Comparison of ENCODE assay signal across 12 mouse cellular contexts in the genomic region with DNA sequence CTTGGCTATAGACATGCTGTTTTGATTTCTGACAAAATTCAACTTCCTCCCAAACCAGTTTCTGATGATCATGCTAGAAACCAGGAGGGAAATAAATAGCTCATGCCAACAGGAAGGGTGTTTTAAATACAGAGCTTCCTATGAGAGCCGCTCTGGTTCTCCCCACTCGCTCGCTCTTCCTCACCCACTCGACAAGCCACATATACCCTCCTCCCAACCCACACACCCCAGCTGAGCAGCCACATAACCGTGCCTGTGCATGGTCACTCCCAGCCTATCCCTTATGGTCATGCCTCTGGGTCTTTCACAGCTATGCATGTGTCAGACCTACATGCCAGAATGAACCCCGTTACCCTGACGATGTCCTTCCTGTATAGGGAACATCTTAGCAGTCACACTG. TPM values are rescaled to one million over a fixed set of nuclear protein-coding genes. Genes with fewer than 3 reads are reported as not detected.
DNase-seq lines count a peak whose midpoint lies in the region; ATAC-seq and TF ChIP-seq lines count a peak whose summit lies in the region.
"Had no signal": no experiment of that assay in that cellular context is flagged by ENCODE, and none has a peak within 500 bp of the region (broad histone marks: within the 10 kb centered on the region; RNA-seq: fewer than 3 reads in every experiment).

No protein-coding gene starts in this region.

- no peak overlapping the region for H3K4me3 ChIP-seq in heart, embryonic 14.5 days (ENCODE audit: control insufficient read depth in 1 of 2, insufficient read depth in 1 of 2, low read depth in 1 of 2, low read length in 2 of 2)
- H3K4me3 ChIP-seq in lung, embryonic 15.5 days = no peak overlapping the region
- no peak overlapping the region for H3K4me3 ChIP-seq in lung, adult 2 months (replicated peaks; ENCODE audit: extremely low read depth, low read depth, low read length)
- H3K4me3 ChIP-seq in liver, embryonic 16.5 days (ENCODE audit: low read depth, low read length) = no peak overlapping the region

- H3K27me3 ChIP-seq in heart, embryonic 14.5 days (ENCODE audit: control insufficient read depth, insufficient read depth, low read length) = no peaks in the 10 kb centered on the region
- H3K27me3 ChIP-seq in lung, embryonic 15.5 days = no peaks in the 10 kb centered on the region
- no peaks in the 10 kb centered on the region for H3K27me3 ChIP-seq in liver, embryonic 16.5 days (ENCODE audit: control insufficient read depth, insufficient read depth, low read depth, low read length)
- H3K27me3 ChIP-seq: CH12.LX had no signal

- no peak overlapping the region for H3K27ac ChIP-seq in heart, embryonic 14.5 days (replicated peaks in 1 of 2; ENCODE audit: control insufficient read depth in 1 of 2, insufficient read depth in 1 of 2, low read depth in 2 of 2, low read length in 2 of 2)
- H3K27ac ChIP-seq in lung, embryonic 15.5 days = peak overlapping the region; percentile 72
- peak overlapping the region; percentile 45 for H3K27ac ChIP-seq in liver, embryonic 16.5 days (ENCODE audit: low read length)

- intact Hi-C loops in heart, postnatal 14 days (cut with DNase I) = no loop called here

- no peak for TF ChIP-seq CTCF in lung, adult 2 months (IDR thresholded peaks at IDR 0.05; ENCODE audit: insufficient read depth, low read length)

- no peak overlapping the region for H3K9ac ChIP-seq in heart, embryonic 14.5 days (ENCODE audit: low read length)
- no peak overlapping the region for H3K9ac ChIP-seq in lung, embryonic 15.5 days
- no peak overlapping the region for H3K9ac ChIP-seq in liver, embryonic 16.5 days (ENCODE audit: low read depth, low read length)

- DNase-seq in heart, postnatal 14 days = no peak
- no peak for DNase-seq in lung, adult 2 months
- DNase-seq in right cerebral cortex, postnatal 36 days (ENCODE audit: low spot score in 2 of 2) = peak; percentile 39 to 60
- no peak for DNase-seq in T-cell, adult 2 months (ENCODE audit: low spot score)
- no peak for DNase-seq in gastrocnemius, adult 8-10 months (ENCODE audit: low spot score in 2 of 2)
- DNase-seq: cerebellum, adult 2 months; thymus, postnatal 25 days had no signal

- WGBS in heart, embryonic 14.5 days = 75% methylated on average over 7 of the region's 7 CpGs
- WGBS in lung, embryonic 15.5 days = 72% methylated on average over 7 of the region's 7 CpGs
- 43% methylated on average over 7 of the region's 7 CpGs for WGBS in lung, adult 2 months
- 48% methylated on average over 7 of the region's 7 CpGs for WGBS in liver, embryonic 16.5 days (ENCODE audit: insufficient replicate concordance)

- TF ChIP-seq POLR2A in lung, adult 2 months (IDR thresholded peaks at IDR 0.05; ENCODE audit: borderline replicate concordance, extremely low read depth, low read depth, low read length) = no peak

- H3K9me3 ChIP-seq in heart, embryonic 14.5 days (ENCODE audit: control insufficient read depth, low read length) = no peaks in the 10 kb centered on the region
- H3K9me3 ChIP-seq in lung, embryonic 15.5 days = no peaks in the 10 kb centered on the region
- no peaks in the 10 kb centered on the region for H3K9me3 ChIP-seq in liver, embryonic 16.5 days (replicated peaks; ENCODE audit: control insufficient read depth, low read length)

- H3K36me3 ChIP-seq in heart, embryonic 14.5 days (ENCODE audit: control insufficient read depth, insufficient read depth, low read length) = peaks cover 44% of the 10 kb centered on the region
- H3K36me3 ChIP-seq in lung, embryonic 15.5 days = peaks cover 30% of the 10 kb centered on the region
- H3K36me3 ChIP-seq in liver, embryonic 16.5 days (ENCODE audit: control insufficient read depth, insufficient read depth) = peaks cover 35% of the 10 kb centered on the region

- H3K4me2 ChIP-seq in heart, embryonic 14.5 days (ENCODE audit: low read length) = no peak overlapping the region
- H3K4me2 ChIP-seq in lung, embryonic 15.5 days = no peak overlapping the region
- no peak overlapping the region for H3K4me2 ChIP-seq in liver, embryonic 16.5 days (ENCODE audit: low read depth, low read length)
- H3K4me2 ChIP-seq: midbrain, embryonic 11.5 days had no signal

- peak; percentile 31; the same call in 1 of the 2 replicates for ATAC-seq in heart, embryonic 14.5 days (ENCODE audit: insufficient number of reproducible peaks, insufficient read depth, low FRiP score, low read depth)
- ATAC-seq in lung, embryonic 15.5 days (ENCODE audit: borderline replicate concordance, extremely low read depth, low FRiP score, low TSS enrichment) = no peak
- no peak for ATAC-seq in liver, embryonic 16.5 days (ENCODE audit: low read depth)

- peaks cover 0 to 2% of the 10 kb centered on the region in 2 experiments; a peak in 2 of 4 replicates for H3K4me1 ChIP-seq in heart, embryonic 14.5 days (ENCODE audit: control insufficient read depth in 2 of 2, insufficient read depth in 2 of 2, low read length in 2 of 2)
- H3K4me1 ChIP-seq in lung, embryonic 15.5 days = no peaks in the 10 kb centered on the region
- H3K4me1 ChIP-seq in lung, adult 2 months (ENCODE audit: control insufficient read depth, insufficient read depth, low read length) = peaks cover 14% of the 10 kb centered on the region
- peaks cover 11% of the 10 kb centered on the region for H3K4me1 ChIP-seq in liver, embryonic 16.5 days (ENCODE audit: control insufficient read depth, low read depth, low read length)

RNA-seq across cellular contexts. Expression of gene Dazap2, which starts 7.0 kb away (rescaled TPM):
- polyA plus RNA-seq in heart, embryonic 14.5 days (2014; fragmentation: Nextera tagmentation; extraction: Ambion mirVana) = 253 and 254 TPM in 2 replicates
- 100 to 1,000 TPM; 146 to 158 TPM for total RNA-seq in heart, postnatal 14 days (2021)
- polyA plus RNA-seq in lung, embryonic 15.5 days (2015; fragmentation: Nextera tagmentation; extraction: Ambion mirVana) = 208 and 209 TPM in 2 replicates
- 846 and 1,111 TPM in 2 replicates for polyA plus RNA-seq in lung, adult 2 months (2012; rRNA removed)
- polyA plus RNA-seq in liver, embryonic 16.5 days (2015; fragmentation: Nextera tagmentation; extraction: Ambion mirVana) = 131 and 146 TPM in 2 replicates
- 10 to 100 TPM; 54.7 to 69.4 (median 57.5) TPM for total RNA-seq in gastrocnemius, adult 8-10 months (2022)

RNA-seq across cellular contexts. Expression of gene Smagp, which starts 14.6 kb away (rescaled TPM):
- polyA plus RNA-seq in heart, embryonic 14.5 days (2014; fragmentation: Nextera tagmentation; extraction: Ambion mirVana) = 14.5 and 18.7 TPM in 2 replicates
- 10 to 100 TPM; 14.8 to 17.1 TPM for total RNA-seq in heart, postnatal 14 days (2021)
- polyA plus RNA-seq in lung, embryonic 15.5 days (2015; fragmentation: Nextera tagmentation; extraction: Ambion mirVana) = 14.4 and 15.2 TPM in 2 replicates
- polyA plus RNA-seq in lung, adult 2 months (2012; rRNA removed) = 102 and 115 TPM in 2 replicates
- polyA plus RNA-seq in liver, embryonic 16.5 days (2015; fragmentation: Nextera tagmentation; extraction: Ambion mirVana) = 9.1 and 9.3 TPM in 2 replicates
- total RNA-seq in gastrocnemius, adult 8-10 months (2022) = 1 to 10 TPM; 1.6 to 4.0 (median 2.1) TPM

RNA-seq across cellular contexts. Expression of gene Pou6f1, which starts 22.4 kb away (rescaled TPM):
- polyA plus RNA-seq in heart, embryonic 14.5 days (2014; fragmentation: Nextera tagmentation; extraction: Ambion mirVana) = 7.1 and 8.2 TPM in 2 replicates
- total RNA-seq in heart, postnatal 14 days (2021) = 10 to 100 TPM; 13.2 to 14.6 TPM
- polyA plus RNA-seq in lung, embryonic 15.5 days (2015; fragmentation: Nextera tagmentation; extraction: Ambion mirVana) = 3.8 and 4.3 TPM in 2 replicates
- polyA plus RNA-seq in lung, adult 2 months (2012; rRNA removed) = 34.8 and 40.2 TPM in 2 replicates
- 0.18 and 0.50 TPM in 2 replicates for polyA plus RNA-seq in liver, embryonic 16.5 days (2015; fragmentation: Nextera tagmentation; extraction: Ambion mirVana)
- 10 to 100 TPM; 14.7 to 16.6 (median 16.2) TPM for total RNA-seq in gastrocnemius, adult 8-10 months (2022)

RNA-seq across cellular contexts. Expression of gene Bin2, which starts 47.2 kb away (rescaled TPM):
- polyA plus RNA-seq in heart, embryonic 14.5 days (2014; fragmentation: Nextera tagmentation; extraction: Ambion mirVana) = 1.9 and 2.8 TPM in 2 replicates
- total RNA-seq in heart, postnatal 14 days (2021) = 1 to 10 TPM; 1.8 to 3.9 TPM
- polyA plus RNA-seq in lung, embryonic 15.5 days (2015; fragmentation: Nextera tagmentation; extraction: Ambion mirVana) = 3.8 and 7.3 TPM in 2 replicates
- polyA plus RNA-seq in lung, adult 2 months (2012; rRNA removed) = 19.1 and 23.9 TPM in 2 replicates
- polyA plus RNA-seq in liver, embryonic 16.5 days (2015; fragmentation: Nextera tagmentation; extraction: Ambion mirVana) = 18.0 and 20.6 TPM in 2 replicates
- under 1 TPM in 2 of 4 experiments, not detected in 2; 0.36 to 0.40 TPM for total RNA-seq in gastrocnemius, adult 8-10 months (2022)

Comparison
In these comparisons a context has a peak if more than half of its experiments do, and no peak if none do; other contexts are left out.
1. H3K27ac ChIP-seq: peak in lung, embryonic 15.5 days (single experiment) and liver, embryonic 16.5 days (single experiment); none in heart, embryonic 14.5 days (0 of 2).
2. DNase-seq: peak in right cerebral cortex, postnatal 36 days (2 of 2); none in heart, postnatal 14 days (0 of 2), lung, adult 2 months (single experiment), T-cell, adult 2 months (single experiment) and gastrocnemius, adult 8-10 months (0 of 2).